Mouse (Mus musculus): Measurements from ENCODE around the gene Ring1. TPM values are rescaled to one million over a fixed set of nuclear protein-coding genes. Genes with fewer than 3 reads are reported as not detected.

The Ring1 gene
- polyA plus RNA-seq, 1 experiment from 2014 or later, result 6.0 TPM

GRCm38 (mm10) chr17:33978631-33979031, 45.8 kb downstream of the Ring1 start:
- H3K27me3 ChIP-seq (ENCODE audit: insufficient read depth, low read length), result peaks cover 7% of the 10 kb centered on the region; the same call in 1 of the 2 replicates
- under 1% methylated on average over 16 of the region's 17 CpGs for WGBS (ENCODE audit: insufficient replicate concordance)
- peak overlapping the region; percentile 68 for H3K4me3 ChIP-seq (ENCODE audit: low read depth, low read length)
- H3K36me3 ChIP-seq (replicated peaks; ENCODE audit: insufficient read depth, low read length), result no peaks in the 10 kb centered on the region
- peak overlapping the region; percentile 68 for H3K9ac ChIP-seq (replicated peaks)
- DNase-seq (peak; percentile 89), ATAC-seq (peak; percentile 89)
- no peaks in the 10 kb centered on the region for H3K9me3 ChIP-seq (ENCODE audit: low read length)
- TF ChIP-seq CTCF (IDR thresholded peaks at IDR 0.05; ENCODE audit: low read depth) (no peak), EP300 (IDR thresholded peaks at IDR 0.05; ENCODE audit: low read depth) (peak; percentile 62)
- peak overlapping the region; percentile 91 for H3K27ac ChIP-seq (ENCODE audit: low read depth)
- H3K4me1 ChIP-seq (ENCODE audit: insufficient read depth), result peaks cover 26% of the 10 kb centered on the region
- peak overlapping the region; percentile 90 for H3K4me2 ChIP-seq (ENCODE audit: low read depth, low read length)

- H3K27me3 ChIP-seq (ENCODE audit: insufficient read depth, low read length), result peaks cover 7% of the 10 kb centered on the region; the same call in 1 of the 2 replicates
- peak overlapping the region; percentile 91 for H3K27ac ChIP-seq (ENCODE audit: low read depth)
- WGBS (ENCODE audit: insufficient replicate concordance), result 3% methylated on average over 57 of the region's 57 CpGs
- DNase-seq, result no peak
- peak overlapping the region; percentile 68 for H3K4me3 ChIP-seq (ENCODE audit: low read depth, low read length)
- peak overlapping the region; percentile 68 for H3K9ac ChIP-seq (replicated peaks)
- H3K9me3 ChIP-seq (ENCODE audit: low read length), result no peaks in the 10 kb centered on the region
- no peaks in the 10 kb centered on the region for H3K36me3 ChIP-seq (replicated peaks; ENCODE audit: insufficient read depth, low read length)
- peak; percentile 3 for ATAC-seq
- H3K4me1 ChIP-seq (ENCODE audit: insufficient read depth), result peaks cover 26% of the 10 kb centered on the region
- TF ChIP-seq EP300 (IDR thresholded peaks at IDR 0.05; ENCODE audit: low read depth) (no peak), CTCF (IDR thresholded peaks at IDR 0.05; ENCODE audit: low read depth) (no peak)
- peak overlapping the region; percentile 90 for H3K4me2 ChIP-seq (ENCODE audit: low read depth, low read length)
Measured at GRCm38 (mm10) chr17:33977861-33978557, 46.5 kb downstream of the Ring1 start.

- H3K27ac ChIP-seq (ENCODE audit: low read depth), result no peak overlapping the region
- no peak overlapping the region for H3K4me3 ChIP-seq (ENCODE audit: low read depth, low read length)
- H3K9ac ChIP-seq (replicated peaks), result no peak overlapping the region
- TF ChIP-seq EP300 (IDR thresholded peaks at IDR 0.05; ENCODE audit: low read depth) (peak; percentile 50), CTCF (IDR thresholded peaks at IDR 0.05; ENCODE audit: low read depth) (no peak)
- H3K27me3 ChIP-seq (ENCODE audit: insufficient read depth, low read length), result peaks cover 7% of the 10 kb centered on the region; the same call in 1 of the 2 replicates
- H3K36me3 ChIP-seq (replicated peaks; ENCODE audit: insufficient read depth, low read length), result no peaks in the 10 kb centered on the region
- H3K4me2 ChIP-seq (ENCODE audit: low read depth, low read length), result no peak overlapping the region
- H3K4me1 ChIP-seq (ENCODE audit: insufficient read depth), result peaks cover 7% of the 10 kb centered on the region; the same call in 1 of the 2 replicates
- 61% methylated on average over 3 of the region's 3 CpGs for WGBS (ENCODE audit: insufficient replicate concordance)
- no peak for DNase-seq
- ATAC-seq, result no peak
- H3K9me3 ChIP-seq (ENCODE audit: low read length), result peaks cover 7% of the 10 kb centered on the region; the same call in 1 of the 2 replicates
Measured at GRCm38 (mm10) chr17:33973572-33973971, 50.9 kb downstream of the Ring1 start.

- H3K9ac ChIP-seq (replicated peaks), result no peak overlapping the region
- peaks cover 7% of the 10 kb centered on the region; the same call in 1 of the 2 replicates for H3K9me3 ChIP-seq (ENCODE audit: low read length)
- no peaks in the 10 kb centered on the region for H3K36me3 ChIP-seq (replicated peaks; ENCODE audit: insufficient read depth, low read length)
- no peaks in the 10 kb centered on the region; the same call in 1 of the 2 replicates for H3K4me1 ChIP-seq (ENCODE audit: insufficient read depth)
- H3K27me3 ChIP-seq (ENCODE audit: insufficient read depth, low read length), result peaks cover under 1% of the 10 kb centered on the region; the same call in 1 of the 2 replicates
- no peak overlapping the region for H3K27ac ChIP-seq (ENCODE audit: low read depth)
- no peak overlapping the region for H3K4me2 ChIP-seq (ENCODE audit: low read depth, low read length)
- DNase-seq, result no peak
- H3K4me3 ChIP-seq (ENCODE audit: low read depth, low read length), result no peak overlapping the region
- no peak for ATAC-seq
- WGBS (ENCODE audit: insufficient replicate concordance), result 13% methylated on average over 1 of the region's 1 CpGs
- TF ChIP-seq CTCF (IDR thresholded peaks at IDR 0.05; ENCODE audit: low read depth) (no peak), EP300 (IDR thresholded peaks at IDR 0.05; ENCODE audit: low read depth) (no peak)
Measured at GRCm38 (mm10) chr17:33972691-33973090, 51.8 kb downstream of the Ring1 start.

MicroRNAs within 50 kb of the gene (microRNA counts, 519-probe panel; counts per million panel counts)
- microRNA mmu-miR-219, result not detected

Small RNA genes lying within 50 kb of the gene (microRNA-seq; reads per million reads assigned to microRNA genes)
- gene Mir219a-1 (not detected), gene Mir219c (not detected)

Other genes with a start within 250 kb of the Ring1 start
- gene Angptl4, start 242.8 kb downstream of the Ring1 start, polyA plus RNA-seq (2015; fragmentation: Nextera tagmentation; extraction: Ambion mirVana), result 64.4 and 93.5 TPM in 2 replicates
- 9.4 and 10.6 TPM in 2 replicates for gene Kank3, start 214.2 kb downstream of the Ring1 start, polyA plus RNA-seq (2015; fragmentation: Nextera tagmentation; extraction: Ambion mirVana)
- 699 and 710 TPM in 2 replicates for gene Rps28, start 200.1 kb downstream of the Ring1 start, polyA plus RNA-seq (2015; fragmentation: Nextera tagmentation; extraction: Ambion mirVana)
- gene Ndufa7, start 200.1 kb downstream of the Ring1 start, polyA plus RNA-seq (2015; fragmentation: Nextera tagmentation; extraction: Ambion mirVana), result 379 and 389 TPM in 2 replicates
- gene Cd320, start 181.6 kb downstream of the Ring1 start, polyA plus RNA-seq (2015; fragmentation: Nextera tagmentation; extraction: Ambion mirVana), result 16.6 and 17.4 TPM in 2 replicates
- not detected in 2 replicates for gene Gm7029, start 150.8 kb downstream of the Ring1 start, polyA plus RNA-seq (2015; fragmentation: Nextera tagmentation; extraction: Ambion mirVana)
- gene Kifc1, start 134.0 kb downstream of the Ring1 start, polyA plus RNA-seq (2015; fragmentation: Nextera tagmentation; extraction: Ambion mirVana), result 2.6 and 3.6 TPM in 2 replicates
- gene Platr17, start 119.5 kb downstream of the Ring1 start, polyA plus RNA-seq (2015; fragmentation: Nextera tagmentation; extraction: Ambion mirVana), result 0.41 and 0.54 TPM in 2 replicates
- 12.6 and 13.0 TPM in 2 replicates for gene Daxx, start 115.3 kb downstream of the Ring1 start, polyA plus RNA-seq (2015; fragmentation: Nextera tagmentation; extraction: Ambion mirVana)
- gene Tapbp, start 108.8 kb downstream of the Ring1 start, polyA plus RNA-seq (2015; fragmentation: Nextera tagmentation; extraction: Ambion mirVana), result 47.0 and 47.9 TPM in 2 replicates
- gene Zbtb22, start 108.8 kb downstream of the Ring1 start, polyA plus RNA-seq (2015; fragmentation: Nextera tagmentation; extraction: Ambion mirVana), result 7.1 and 7.9 TPM in 2 replicates
- 6.8 and 7.4 TPM in 2 replicates for gene Rgl2, start 95.1 kb downstream of the Ring1 start, polyA plus RNA-seq (2015; fragmentation: Nextera tagmentation; extraction: Ambion mirVana)
- 82.2 and 85.5 TPM in 2 replicates for gene Pfdn6, start 84.3 kb downstream of the Ring1 start, polyA plus RNA-seq (2015; fragmentation: Nextera tagmentation; extraction: Ambion mirVana)
- 12.7 and 12.8 TPM in 2 replicates for gene Wdr46, start 84.0 kb downstream of the Ring1 start, polyA plus RNA-seq (2015; fragmentation: Nextera tagmentation; extraction: Ambion mirVana)
- gene B3galt4, start 73.2 kb downstream of the Ring1 start, polyA plus RNA-seq (2015; fragmentation: Nextera tagmentation; extraction: Ambion mirVana), result 2.2 and 2.4 TPM in 2 replicates
- 12.5 and 13.4 TPM in 2 replicates for gene Vps52, start 68.9 kb downstream of the Ring1 start, polyA plus RNA-seq (2015; fragmentation: Nextera tagmentation; extraction: Ambion mirVana)
- 1,510 and 1,549 TPM in 2 replicates for gene Rps18, start 68.7 kb downstream of the Ring1 start, polyA plus RNA-seq (2015; fragmentation: Nextera tagmentation; extraction: Ambion mirVana)
- gene H2-K1, start 24.3 kb downstream of the Ring1 start, polyA plus RNA-seq (2015; fragmentation: Nextera tagmentation; extraction: Ambion mirVana), result 274 and 288 TPM in 2 replicates
- 49.1 and 51.6 TPM in 2 replicates for gene H2-Ke6, start 3.4 kb upstream of the Ring1 start, polyA plus RNA-seq (2015; fragmentation: Nextera tagmentation; extraction: Ambion mirVana)
- 41.3 and 43.4 TPM in 2 replicates for gene Slc39a7, start 7.0 kb upstream of the Ring1 start, polyA plus RNA-seq (2015; fragmentation: Nextera tagmentation; extraction: Ambion mirVana)
- gene Rxrb, start 7.1 kb upstream of the Ring1 start, polyA plus RNA-seq (2015; fragmentation: Nextera tagmentation; extraction: Ambion mirVana), result 16.2 and 16.4 TPM in 2 replicates
- 0.21 and 0.47 TPM in 2 replicates for gene Col11a2, start 14.8 kb upstream of the Ring1 start, polyA plus RNA-seq (2015; fragmentation: Nextera tagmentation; extraction: Ambion mirVana)
- 0.72 and 0.85 TPM in 2 replicates for gene H2-Oa, start 67.7 kb upstream of the Ring1 start, polyA plus RNA-seq (2015; fragmentation: Nextera tagmentation; extraction: Ambion mirVana)
- gene H2-DMa, start 94.9 kb upstream of the Ring1 start, polyA plus RNA-seq (2015; fragmentation: Nextera tagmentation; extraction: Ambion mirVana), result 9.7 and 11.9 TPM in 2 replicates
- 29.2 and 32.5 TPM in 2 replicates for gene Brd2, start 98.0 kb upstream of the Ring1 start, polyA plus RNA-seq (2015; fragmentation: Nextera tagmentation; extraction: Ambion mirVana)
- gene H2-DMb2, start 118.6 kb upstream of the Ring1 start, polyA plus RNA-seq (2015; fragmentation: Nextera tagmentation; extraction: Ambion mirVana), result 1.9 and 2.1 TPM in 2 replicates
- 3.9 and 4.0 TPM in 2 replicates for gene H2-DMb1, start 128.4 kb upstream of the Ring1 start, polyA plus RNA-seq (2015; fragmentation: Nextera tagmentation; extraction: Ambion mirVana)
- 8.8 and 9.3 TPM in 2 replicates for gene Tap1, start 162.9 kb upstream of the Ring1 start, polyA plus RNA-seq (2015; fragmentation: Nextera tagmentation; extraction: Ambion mirVana)
- gene Psmb9, start 163.1 kb upstream of the Ring1 start, polyA plus RNA-seq (2015; fragmentation: Nextera tagmentation; extraction: Ambion mirVana), result 20.4 and 22.9 TPM in 2 replicates
- gene Psmb8, start 173.0 kb upstream of the Ring1 start, polyA plus RNA-seq (2015; fragmentation: Nextera tagmentation; extraction: Ambion mirVana), result 49.7 and 51.6 TPM in 2 replicates
- gene Tap2, start 178.8 kb upstream of the Ring1 start, polyA plus RNA-seq (2015; fragmentation: Nextera tagmentation; extraction: Ambion mirVana), result 9.8 and 10.5 TPM in 2 replicates
- gene H2-Ob, start 214.2 kb upstream of the Ring1 start, polyA plus RNA-seq (2015; fragmentation: Nextera tagmentation; extraction: Ambion mirVana), result 1.1 and 1.2 TPM in 2 replicates
- 22.7 and 24.9 TPM in 2 replicates for gene H2-Ab1, start 233.0 kb upstream of the Ring1 start, polyA plus RNA-seq (2015; fragmentation: Nextera tagmentation; extraction: Ambion mirVana)